ENCODE assay signal across 8 mouse cellular contexts in genomic region chr2:32574901-32575585, GRCm38 (mm10). TPM values are rescaled to one million over a fixed set of nuclear protein-coding genes. Genes with fewer than 3 reads are reported as not detected.
A peak's percentile ranks its signal among the peaks of the same experiment; 100 is the strongest.
DNase-seq lines count a peak whose midpoint lies in the region; ATAC-seq lines count a peak whose summit lies in the region.

No protein-coding gene starts in this region.

- DNase-seq in heart, embryonic 10.5 days (ENCODE audit: low spot score), result no peak
- no peak for DNase-seq in heart, adult 9 months (ENCODE audit: low spot score in 2 of 2)
- DNase-seq in cerebellum, postnatal 25 days, result peak; percentile 85 to 88
- DNase-seq in frontal cortex, postnatal 36 days (ENCODE audit: low spot score in 2 of 2), result peak; percentile 84 to 87
- DNase-seq in liver, embryonic 13.5 days, result no peak
- peak; percentile 65 for DNase-seq in neural tube, embryonic 10.5 days (ENCODE audit: extremely low spot score, low spot score)
- peak; percentile 72 for DNase-seq in thymus, postnatal 14 days

- peaks cover 44% of the 10 kb centered on the region for H3K27me3 ChIP-seq in heart, embryonic 10.5 days (ENCODE audit: insufficient read depth, poor library complexity, severe bottlenecking)
- peaks cover 16% of the 10 kb centered on the region for H3K27me3 ChIP-seq in kidney, embryonic 16.5 days (ENCODE audit: insufficient read depth, low read length)
- H3K27me3 ChIP-seq in liver, embryonic 13.5 days, result peaks cover 50% of the 10 kb centered on the region

- H3K27ac ChIP-seq in heart, embryonic 10.5 days, result 0 out of 2 replicates have a peak overlapping the region, but pooled peaks have one; percentile 1
- no peak overlapping the region for H3K27ac ChIP-seq in kidney, embryonic 16.5 days (ENCODE audit: low read length)
- H3K27ac ChIP-seq in liver, embryonic 13.5 days, result no peak overlapping the region

- H3K4me2 ChIP-seq in kidney, embryonic 16.5 days (replicated peaks; ENCODE audit: low read depth, low read length), result peak overlapping the region; percentile 94
- H3K4me2 ChIP-seq in liver, embryonic 13.5 days, result peak overlapping the region; percentile 71

- WGBS in heart, embryonic 10.5 days, result 2% methylated on average over 26 of the region's 26 CpGs
- 2% methylated on average over 26 of the region's 26 CpGs for WGBS in kidney, embryonic 16.5 days
- 8% methylated on average over 26 of the region's 26 CpGs for WGBS in liver, embryonic 13.5 days (ENCODE audit: insufficient replicate concordance)

- H3K4me1 ChIP-seq in heart, embryonic 10.5 days, result peaks cover 26% of the 10 kb centered on the region
- peaks cover 25% of the 10 kb centered on the region for H3K4me1 ChIP-seq in kidney, embryonic 16.5 days (ENCODE audit: insufficient read depth, low read length)
- H3K4me1 ChIP-seq in liver, embryonic 13.5 days (replicated peaks), result peaks cover 34% of the 10 kb centered on the region

- H3K4me3 ChIP-seq in heart, embryonic 10.5 days, result peak overlapping the region; percentile 63
- peak overlapping the region; percentile 47 for H3K4me3 ChIP-seq in kidney, embryonic 16.5 days (ENCODE audit: low read length)
- peak overlapping the region; percentile 38 for H3K4me3 ChIP-seq in liver, embryonic 13.5 days (replicated peaks)

- H3K9ac ChIP-seq in kidney, embryonic 16.5 days (replicated peaks; ENCODE audit: low read length), result peak overlapping the region; percentile 54
- 0 out of 2 replicates have a peak overlapping the region, but pooled peaks have one; percentile 26 for H3K9ac ChIP-seq in liver, embryonic 13.5 days

- ATAC-seq in kidney, embryonic 16.5 days (ENCODE audit: low FRiP score, low TSS enrichment), result no peak
- no peak for ATAC-seq in liver, embryonic 13.5 days (ENCODE audit: low read depth)

- H3K36me3 ChIP-seq in heart, embryonic 10.5 days, result peaks cover 15% of the 10 kb centered on the region
- no peaks in the 10 kb centered on the region; the same call in 1 of the 2 replicates for H3K36me3 ChIP-seq in kidney, embryonic 16.5 days (ENCODE audit: insufficient read depth, low read length)
- H3K36me3 ChIP-seq in liver, embryonic 13.5 days, result peaks cover 20% of the 10 kb centered on the region

- no peaks in the 10 kb centered on the region for H3K9me3 ChIP-seq in heart, embryonic 10.5 days
- H3K9me3 ChIP-seq in kidney, embryonic 16.5 days (ENCODE audit: low read length), result no peaks in the 10 kb centered on the region
- H3K9me3 ChIP-seq in liver, embryonic 13.5 days (replicated peaks), result no peaks in the 10 kb centered on the region

RNA-seq across cellular contexts. Expression of gene 9430097D07Rik, which starts 0.4 kb away (rescaled TPM):
- 0.09 and 0.15 TPM in 2 replicates for polyA plus RNA-seq in heart, embryonic 10.5 days (2016; fragmentation: Nextera tagmentation; extraction: Ambion mirVana)
- polyA plus RNA-seq in kidney, embryonic 16.5 days (2015; fragmentation: Nextera tagmentation; extraction: Ambion mirVana), result 0.12 and 0.16 TPM in 2 replicates
- polyA plus RNA-seq in liver, embryonic 13.5 days (2015; fragmentation: Nextera tagmentation; extraction: Ambion mirVana), result not detected in 2 replicates

RNA-seq across cellular contexts. Expression of gene Pip5kl1, which starts 0.4 kb away (rescaled TPM):
- 0.43 and 1.1 TPM in 2 replicates for polyA plus RNA-seq in heart, embryonic 10.5 days (2016; fragmentation: Nextera tagmentation; extraction: Ambion mirVana)
- polyA plus RNA-seq in kidney, embryonic 16.5 days (2015; fragmentation: Nextera tagmentation; extraction: Ambion mirVana), result 2.5 and 2.6 TPM in 2 replicates
- 0.10 TPM in 1 of 2 replicates, not detected in the other for polyA plus RNA-seq in liver, embryonic 13.5 days (2015; fragmentation: Nextera tagmentation; extraction: Ambion mirVana)

RNA-seq across cellular contexts. Expression of gene Dpm2, which starts 4.4 kb away (rescaled TPM):
- polyA plus RNA-seq in heart, embryonic 10.5 days (2016; fragmentation: Nextera tagmentation; extraction: Ambion mirVana), result 87.4 and 92.5 TPM in 2 replicates
- 106 and 108 TPM in 2 replicates for polyA plus RNA-seq in kidney, embryonic 16.5 days (2015; fragmentation: Nextera tagmentation; extraction: Ambion mirVana)
- 60.4 and 64.2 TPM in 2 replicates for polyA plus RNA-seq in liver, embryonic 13.5 days (2015; fragmentation: Nextera tagmentation; extraction: Ambion mirVana)

RNA-seq across cellular contexts. Expression of gene St6galnac4, which starts 11.9 kb away (rescaled TPM):
- polyA plus RNA-seq in heart, embryonic 10.5 days (2016; fragmentation: Nextera tagmentation; extraction: Ambion mirVana), result 39.8 and 49.0 TPM in 2 replicates
- polyA plus RNA-seq in kidney, embryonic 16.5 days (2015; fragmentation: Nextera tagmentation; extraction: Ambion mirVana), result 24.7 TPM in 2 replicates
- 13.5 and 14.1 TPM in 2 replicates for polyA plus RNA-seq in liver, embryonic 13.5 days (2015; fragmentation: Nextera tagmentation; extraction: Ambion mirVana)

RNA-seq across cellular contexts. Expression of gene St6galnac6, which starts 24.5 kb away (rescaled TPM):
- 25.1 and 28.4 TPM in 2 replicates for polyA plus RNA-seq in heart, embryonic 10.5 days (2016; fragmentation: Nextera tagmentation; extraction: Ambion mirVana)
- polyA plus RNA-seq in kidney, embryonic 16.5 days (2015; fragmentation: Nextera tagmentation; extraction: Ambion mirVana), result 18.5 and 18.6 TPM in 2 replicates
- 10.0 and 12.8 TPM in 2 replicates for polyA plus RNA-seq in liver, embryonic 13.5 days (2015; fragmentation: Nextera tagmentation; extraction: Ambion mirVana)

Comparison
In these comparisons a context has a peak if more than half of its experiments do, and no peak if none do; other contexts are left out.
1. DNase-seq: peak in cerebellum, postnatal 25 days (2 of 2), frontal cortex, postnatal 36 days (2 of 2), neural tube, embryonic 10.5 days (single experiment) and thymus, postnatal 14 days (single experiment); none in heart, embryonic 10.5 days (single experiment), heart, adult 9 months (0 of 2) and liver, embryonic 13.5 days (single experiment).
2. Peak in every context shown above with its lines, with median percentiles within 50 percentile points of each other: H3K4me3 ChIP-seq.